Mouse (Mus musculus) natural killer cell, adult 2 months (primary cell): ENCODE results near the gene Fam228a.
"Not testable (repeated sequence)": the region's sequence is repeated elsewhere in the genome, so short reads cannot be mapped to it uniquely, and the experiment has no call there.

ENCODE experiments used
- DNase-seq, 2 experiments: peaks; one replicate each; pipeline ENCODE4 v3.0.0; 2022; ENCODE audit warnings: low spot score in 2 of 2

Gene Fam228a

DNA sequence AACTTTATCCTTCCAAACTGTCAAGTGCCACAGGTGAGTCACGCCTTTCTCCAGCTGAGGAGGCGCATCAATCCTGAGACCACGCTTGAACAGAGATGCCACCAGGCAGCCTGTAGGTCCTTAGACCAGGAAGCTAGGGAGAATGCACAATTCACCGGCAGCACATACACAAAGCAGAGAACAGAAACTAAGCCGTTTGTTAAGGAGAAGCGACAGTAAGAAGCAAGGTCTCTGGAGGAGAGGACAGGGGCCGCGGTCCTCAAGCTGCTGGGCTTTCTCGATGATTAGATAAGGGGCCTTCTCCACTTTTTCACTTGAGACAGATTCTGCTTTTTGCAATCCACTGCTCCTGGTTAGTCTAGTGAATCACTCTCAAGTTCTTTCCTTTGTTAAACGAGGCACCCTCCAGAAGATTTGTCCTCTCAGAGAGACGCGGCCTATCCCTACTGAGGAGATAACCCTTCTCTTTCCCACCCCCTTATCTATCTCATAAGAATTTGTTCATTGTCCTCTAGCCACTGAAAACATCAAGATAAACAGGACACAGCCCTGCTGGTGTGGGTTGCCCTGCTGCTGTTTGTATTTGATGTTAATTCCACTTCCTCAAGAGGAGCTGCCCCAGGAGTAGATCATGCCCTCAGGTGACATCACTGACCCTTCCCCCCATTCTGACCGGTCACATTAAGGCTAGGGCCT is 19.0 kb downstream of the Fam228a start:
- DNase-seq = no peak

GRCm38 (mm10) chr12:4717417-4717816 is 20.8 kb downstream of the Fam228a start:
- peak in 1 of 2 experiments; percentile 19 for DNase-seq

GRCm38 (mm10) chr12:4715606-4716005 is 22.6 kb downstream of the Fam228a start:
- DNase-seq = no peak

GRCm38 (mm10) chr12:4713361-4713760 is 24.9 kb downstream of the Fam228a start:
- no peak for DNase-seq

GRCm38 (mm10) chr12:4709926-4710325 is 28.3 kb downstream of the Fam228a start:
- DNase-seq = no peak

- no peak for DNase-seq
Measured at GRCm38 (mm10) chr12:4708881-4709604, 29.2 kb downstream of the Fam228a start.

GRCm38 (mm10) chr12:4708296-4708695 is 29.9 kb downstream of the Fam228a start:
- no peak for DNase-seq

DNA sequence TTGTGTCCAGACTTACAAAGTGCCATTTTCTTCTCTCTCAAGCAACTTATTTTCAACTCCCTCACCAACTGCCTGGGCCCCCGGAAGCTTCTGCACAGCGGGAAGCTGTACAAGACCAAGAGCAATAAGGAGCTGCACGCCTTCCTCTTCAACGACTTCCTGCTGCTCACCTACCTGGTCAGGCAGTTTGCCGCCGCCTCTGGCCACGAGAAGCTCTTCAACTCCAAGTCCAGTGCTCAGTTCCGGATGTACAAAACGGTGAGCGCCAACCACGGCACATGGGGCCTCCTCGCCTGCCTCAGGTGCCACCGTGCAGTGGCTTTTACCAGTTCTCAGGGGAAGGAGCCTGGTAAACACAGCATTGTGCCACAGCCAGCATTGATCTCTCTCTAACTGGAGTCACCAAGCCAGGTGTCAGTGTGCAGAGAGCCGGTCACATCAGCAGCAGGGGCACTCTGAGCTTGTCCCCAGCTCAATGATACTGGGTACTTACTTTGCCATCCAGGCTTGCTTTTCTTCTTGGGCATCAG is 30.7 kb downstream of the Fam228a start:
- no peak for DNase-seq

DNA sequence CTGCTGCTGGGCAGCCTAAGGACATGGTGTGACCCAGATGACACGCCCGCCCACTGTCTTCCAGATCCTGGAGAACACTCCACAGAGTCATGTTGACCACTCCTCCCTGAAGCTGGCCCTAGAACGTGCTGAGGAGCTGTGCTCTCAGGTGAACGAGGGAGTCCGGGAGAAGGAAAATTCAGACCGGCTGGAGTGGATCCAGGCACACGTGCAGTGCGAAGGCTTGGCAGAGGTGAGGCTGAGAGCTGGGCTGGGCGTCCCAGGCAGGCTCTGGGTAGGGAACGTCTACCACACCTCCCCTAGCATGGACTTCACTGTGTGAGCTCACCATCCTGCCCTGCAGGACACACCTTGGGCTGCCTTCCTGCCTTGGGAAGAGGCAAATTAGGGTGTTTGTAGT is 31.3 kb downstream of the Fam228a start:
- DNase-seq = no peak

DNA sequence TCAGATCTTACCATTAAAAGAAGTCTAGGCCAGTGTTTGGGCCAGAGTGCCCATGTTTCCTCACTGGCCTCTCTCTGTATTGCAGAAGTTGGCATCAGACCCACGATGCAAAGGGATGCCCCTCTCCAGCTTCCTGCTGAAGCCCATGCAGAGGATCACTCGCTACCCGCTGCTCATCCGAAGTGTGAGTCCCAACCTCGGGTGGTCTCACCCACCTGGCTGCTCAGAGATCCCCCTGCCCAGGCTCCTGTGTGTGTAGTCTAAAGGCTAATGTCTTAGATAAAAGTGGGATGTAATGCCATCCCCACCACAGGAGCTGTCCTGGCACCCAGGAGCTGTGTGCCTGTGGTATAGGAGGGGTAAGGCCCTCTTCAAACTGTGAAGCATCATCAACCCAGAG is 32.1 kb downstream of the Fam228a start:
- no peak for DNase-seq

DNA sequence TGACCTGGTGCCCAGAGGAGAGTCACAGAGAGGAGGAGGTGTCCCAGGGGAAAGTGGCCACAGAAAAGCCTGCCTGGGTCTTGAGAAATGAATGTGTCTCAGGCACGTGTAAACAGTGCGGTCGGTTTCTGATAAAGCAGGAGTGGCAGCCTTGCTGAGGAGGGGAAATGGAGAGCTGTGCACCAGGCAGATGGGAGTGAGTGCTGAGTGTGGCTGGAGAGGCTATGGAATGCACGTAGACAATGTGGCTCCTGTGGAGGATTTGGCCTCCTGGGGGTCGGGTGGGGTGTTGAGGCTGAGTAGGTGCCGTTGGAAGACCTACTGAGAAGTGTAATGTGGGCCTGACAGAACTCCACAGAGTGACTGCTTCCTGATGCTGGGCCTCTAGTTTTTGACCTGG is 32.6 kb downstream of the Fam228a start:
- DNase-seq = not testable (repeated sequence)

DNA sequence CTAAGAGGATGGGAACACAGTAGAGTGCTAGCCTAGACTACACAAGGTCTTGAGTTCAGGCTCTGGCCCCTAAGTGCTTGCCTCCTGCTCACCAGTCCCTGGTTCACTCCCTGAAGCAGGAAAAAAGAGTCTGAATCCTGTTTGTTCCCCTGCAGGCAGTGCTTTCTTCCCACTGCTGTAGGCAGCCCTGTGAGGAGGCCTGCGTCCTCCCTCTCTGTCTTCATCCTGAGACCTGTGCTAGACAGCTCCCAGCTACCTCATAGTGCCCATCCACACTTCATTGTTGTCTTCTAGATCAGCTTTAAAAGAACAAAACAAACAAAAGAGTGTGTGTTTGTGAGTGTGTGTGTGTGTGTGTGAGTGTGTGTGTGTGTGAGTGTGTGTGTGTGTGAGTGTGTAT is 43.7 kb downstream of the Fam228a start:
- no peak for DNase-seq

GRCm38 (mm10) chr12:4691193-4691592 is 47.0 kb downstream of the Fam228a start:
- no peak for DNase-seq

- no peak for DNase-seq
Measured at GRCm38 (mm10) chr12:4689341-4689740, 48.9 kb downstream of the Fam228a start.

DNA sequence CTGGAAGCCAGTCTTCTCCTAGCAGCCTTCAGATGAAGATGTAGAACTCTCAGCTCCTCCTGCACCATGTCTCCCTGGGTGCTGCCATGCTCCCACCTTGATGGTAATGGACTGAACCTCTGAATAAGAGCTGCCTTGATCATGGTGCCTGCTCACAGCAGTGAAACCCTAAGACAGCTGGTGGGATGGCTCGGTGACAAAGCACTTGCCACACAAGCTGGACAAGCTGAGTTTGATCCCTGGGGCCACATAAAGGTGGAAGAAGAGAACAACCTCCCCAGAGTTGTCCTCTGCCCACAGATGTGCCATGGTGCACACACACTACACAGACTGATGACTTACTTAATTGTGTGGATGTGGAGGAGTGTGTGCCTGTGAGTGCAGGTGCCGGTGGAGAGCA is 49.8 kb downstream of the Fam228a start:
- DNase-seq = no peak

DNA sequence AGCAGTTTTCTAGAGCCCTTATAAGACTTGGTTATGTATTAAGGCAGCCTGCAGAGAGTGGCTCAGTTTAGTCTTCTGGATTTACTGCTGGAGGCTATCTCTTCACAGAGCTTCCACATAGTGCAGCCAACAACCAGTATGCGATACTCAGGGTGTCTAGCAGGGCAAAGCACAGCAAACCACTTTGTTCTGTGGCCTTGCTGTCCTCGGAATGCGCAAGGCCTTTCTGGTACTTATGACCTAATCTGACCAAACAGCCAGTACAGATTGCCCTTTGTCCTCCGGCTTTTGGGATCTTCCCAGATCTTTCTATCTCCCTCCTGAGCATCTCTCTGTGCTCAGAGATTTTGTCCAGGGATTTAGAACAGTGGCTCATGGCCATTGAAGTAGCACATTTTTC is 52.8 kb downstream of the Fam228a start:
- DNase-seq = no peak

- DNase-seq = no peak
Measured at GRCm38 (mm10) chr12:4679971-4680370, 58.3 kb downstream of the Fam228a start.

DNA sequence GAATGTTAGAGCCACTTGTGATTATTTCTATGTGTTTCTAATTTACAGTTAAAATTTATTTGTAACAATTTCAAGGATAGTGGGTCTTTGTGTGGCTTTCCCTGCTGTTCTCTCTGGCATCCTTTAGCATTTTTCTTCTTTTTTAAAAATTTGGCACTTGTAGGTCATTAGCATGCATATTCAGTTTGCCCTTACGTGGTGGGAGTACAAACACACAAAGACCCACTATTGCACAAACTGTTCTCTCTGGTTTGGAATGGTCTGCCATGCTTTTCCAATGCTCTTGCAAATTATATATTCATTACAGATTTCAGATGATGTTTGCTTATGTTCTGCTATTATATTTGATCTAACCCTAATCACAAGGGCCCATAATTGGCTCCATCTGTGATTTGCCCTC is 61.9 kb downstream of the Fam228a start:
- DNase-seq = no peak

- no peak for DNase-seq
Measured at GRCm38 (mm10) chr12:4665675-4666037, 72.6 kb downstream of the Fam228a start.

GRCm38 (mm10) chr12:4664929-4665674 is 73.1 kb downstream of the Fam228a start:
- no peak for DNase-seq
